Mouse (Mus musculus) C2C12 (cell line): ENCODE measurements around the gene Rab19. TPM values are rescaled to one million over a fixed set of nuclear protein-coding genes. Genes with fewer than 3 reads are reported as not detected.
"Not testable (repeated sequence)": the region's sequence is repeated elsewhere in the genome, so short reads cannot be mapped to it uniquely, and the experiment has no call there.

ENCODE experiments used
- H3K27me3 ChIP-seq: one replicate; pipeline ENCODE4 v1.6.1; 2011; ENCODE audit not compliant: control insufficient read depth, insufficient read depth, insufficient read length
- H3K36me3 ChIP-seq: one replicate; pipeline ENCODE4 v1.6.1; 2011; ENCODE audit not compliant: control insufficient read depth, insufficient read depth
- H3K4me3 ChIP-seq: one replicate; pipeline ENCODE4 v1.5.1; 2011; ENCODE audit warnings: mild to moderate bottlenecking, control low read depth; ENCODE audit not compliant: poor library complexity, insufficient read depth, severe bottlenecking
- H3K79me2 ChIP-seq: one replicate; pipeline ENCODE4 v1.6.1; 2011; ENCODE audit not compliant: control insufficient read depth, insufficient read depth
- H3K79me3 ChIP-seq: one replicate; pipeline ENCODE4 v1.6.1; 2011; ENCODE audit warnings: low read depth, control low read depth
- H3ac ChIP-seq: one replicate; pipeline ENCODE3; 2011; ENCODE audit warnings: low read depth; ENCODE audit not compliant: control insufficient read depth, insufficient read length
- CEBPB ChIP-seq: IDR thresholded peaks from one replicate; pipeline ENCODE4 v1.6.1; 2011; ENCODE audit warnings: low read depth, mild to moderate bottlenecking, control low read depth, moderate library complexity
- CTCF ChIP-seq: IDR thresholded peaks from one replicate; pipeline ENCODE4 v1.5.1; 2011; ENCODE audit not compliant: control insufficient read depth, insufficient read depth, insufficient read length
- FOSL1 ChIP-seq: IDR thresholded peaks from one replicate; pipeline ENCODE4 v1.8.0; 2011; ENCODE audit warnings: mild to moderate bottlenecking, low read length; ENCODE audit not compliant: poor library complexity, insufficient read depth, severe bottlenecking
- MAX ChIP-seq: IDR thresholded peaks from one replicate; pipeline ENCODE4 v1.6.1; 2011; ENCODE audit warnings: mild to moderate bottlenecking, control low read depth
- MYOD1 ChIP-seq: IDR thresholded peaks from one replicate; pipeline ENCODE4 v1.6.1; 2011; ENCODE audit warnings: low read depth; ENCODE audit not compliant: control insufficient read depth, insufficient read length
- MYOG ChIP-seq: IDR thresholded peaks from one replicate; pipeline ENCODE4 v1.6.1; 2011; ENCODE audit not compliant: control insufficient read depth, insufficient read length; ENCODE audit errors: extremely low read depth
- USF1 ChIP-seq: IDR thresholded peaks from one replicate; pipeline ENCODE4 v1.6.1; 2011; ENCODE audit warnings: low read depth, mild to moderate bottlenecking, control low read depth, moderate library complexity
- polyA plus RNA-seq: library from polyadenylated mRNA; unstranded; fragments of >200 nt; fragmentation: generic; extraction: Trizol; gene quantifications from one replicate; pipeline ENCODE4 v1.2.1, GENCODE M21; 2012; ENCODE audit warnings: missing spikeins

Gene Rab19
- polyA plus RNA-seq, 1 experiment = not detected

GRCm38 (mm10) chr6:39377311-39377827 lies 3.6 kb upstream of the Rab19 start, which contains the start of gene Slc37a3:
Gene Slc37a3, minus strand, starts transcription at chr6:39377675.
- peaks cover 21% of the 10 kb centered on the region for H3K79me2 ChIP-seq
- H3K27me3 ChIP-seq = no peaks in the 10 kb centered on the region
- TF ChIP-seq MAX (peak; percentile 25), FOSL1 (no peak), USF1 (peak; percentile 96), MYOG (no peak)
- peaks cover 4% of the 10 kb centered on the region for H3K36me3 ChIP-seq
- no peaks in the 10 kb centered on the region for H3K79me3 ChIP-seq
- peak within 1 kb of the TSS; percentile 96 for H3ac ChIP-seq
- H3K4me3 ChIP-seq = peak within 1 kb of the TSS; percentile 82

DNA sequence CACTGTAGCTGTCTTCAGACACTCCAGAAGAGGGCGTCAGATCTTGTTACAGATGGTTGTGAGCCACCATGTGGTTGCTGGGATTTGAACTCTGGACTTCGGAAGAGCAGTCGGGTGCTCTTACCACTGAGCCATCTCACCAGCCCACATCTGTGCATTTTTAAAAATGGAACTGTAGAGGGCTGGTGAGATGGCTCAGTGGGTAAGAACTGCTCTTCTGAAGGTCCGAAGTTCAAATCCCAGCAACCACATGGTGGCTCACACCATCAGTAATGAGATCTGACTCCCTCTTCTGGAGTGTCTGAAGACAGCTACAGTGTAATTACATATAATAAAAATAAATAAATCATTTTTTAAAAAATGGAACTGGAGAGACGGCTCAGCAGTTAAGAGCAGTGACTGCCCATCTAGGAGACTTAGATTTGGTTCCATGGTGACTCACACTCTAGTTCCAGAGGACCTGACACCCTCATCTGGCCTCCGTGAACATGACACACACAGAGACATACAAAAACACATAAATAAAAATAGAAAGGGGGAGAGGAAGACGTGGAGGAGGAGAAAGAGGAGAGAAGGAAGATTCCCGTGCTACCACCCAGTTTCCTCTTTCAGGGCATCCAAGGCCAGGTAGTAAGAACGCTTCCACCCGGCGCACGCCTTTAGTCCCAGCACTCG lies 2.7 kb upstream of the Rab19 start:
- peaks cover 21% of the 10 kb centered on the region for H3K79me2 ChIP-seq
- H3K4me3 ChIP-seq, H3ac ChIP-seq: not testable (repeated sequence)

DNA sequence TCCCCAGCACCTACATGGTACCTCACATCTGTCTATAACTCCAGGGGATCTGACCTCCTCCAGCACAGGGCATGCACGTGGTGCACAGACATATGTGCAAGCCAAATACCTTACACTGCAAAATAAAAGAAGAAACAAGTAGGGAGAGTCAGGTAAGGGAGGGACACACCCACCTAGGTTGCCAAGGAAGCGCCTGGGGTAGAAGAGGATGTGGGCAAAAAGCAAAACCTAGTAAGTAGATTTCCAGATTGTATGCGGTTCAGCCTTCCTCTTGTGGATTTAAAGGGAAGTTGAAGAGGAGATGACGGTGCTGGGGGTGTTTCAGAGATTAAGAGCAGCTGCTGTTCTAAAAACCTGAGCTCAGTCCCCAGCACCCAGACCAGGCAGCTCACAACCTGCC lies 1.8 kb upstream of the Rab19 start:
- Histone ChIP-seq H3K79me3 (no peaks in the 10 kb centered on the region), H3K4me3 (no peak overlapping the region), H3K36me3 (peaks cover 4% of the 10 kb centered on the region), H3ac (no peak overlapping the region), H3K27me3 (no peaks in the 10 kb centered on the region), H3K79me2 (peaks cover 21% of the 10 kb centered on the region)
- no peak for TF ChIP-seq FOSL1
- no peak for TF ChIP-seq CEBPB
- no peak for TF ChIP-seq CTCF
- TF ChIP-seq USF1 = no peak
- no peak for TF ChIP-seq MYOG
- no peak for TF ChIP-seq MYOD1
- no peak for TF ChIP-seq MAX

More for the DNA sequence above, 2.7 kb upstream of the Rab19 start:
- not testable (repeated sequence) for H3K36me3 ChIP-seq, H3K27me3 ChIP-seq, H3K79me3 ChIP-seq

- Histone ChIP-seq H3K79me3 (no peaks in the 10 kb centered on the region), H3ac (no peak overlapping the region), H3K36me3 (no peaks in the 10 kb centered on the region), H3K4me3 (no peak overlapping the region), H3K27me3 (no peaks in the 10 kb centered on the region), H3K79me2 (peaks cover 21% of the 10 kb centered on the region)
- TF ChIP-seq MYOD1 (no peak), MAX (no peak), CTCF (no peak), CEBPB (no peak), MYOG (no peak), FOSL1 (no peak), USF1 (no peak)
Measured at GRCm38 (mm10) chr6:39379749-39380148, 1.2 kb upstream of the Rab19 start.

GRCm38 (mm10) chr6:39380276-39380675 lies 699 bp upstream of the Rab19 start:
- Histone ChIP-seq H3K79me3 (no peaks in the 10 kb centered on the region), H3K36me3 (no peaks in the 10 kb centered on the region), H3K4me3 (no peak overlapping the region), H3ac (no peak overlapping the region), H3K27me3 (no peaks in the 10 kb centered on the region), H3K79me2 (peaks cover 19% of the 10 kb centered on the region)
- TF ChIP-seq MYOD1 (no peak), USF1 (no peak), MYOG (no peak), FOSL1 (no peak), CEBPB (no peak), MAX (no peak), CTCF (no peak)

GRCm38 (mm10) chr6:39389988-39390387 lies 9.0 kb downstream of the Rab19 start:
- H3ac ChIP-seq = no peak overlapping the region
- H3K79me2 ChIP-seq = no peaks in the 10 kb centered on the region
- no peak overlapping the region for H3K4me3 ChIP-seq
- no peaks in the 10 kb centered on the region for H3K36me3 ChIP-seq
- no peaks in the 10 kb centered on the region for H3K27me3 ChIP-seq
- TF ChIP-seq CTCF (no peak), MYOG (no peak), MAX (no peak), USF1 (no peak), FOSL1 (no peak), MYOD1 (no peak), CEBPB (no peak)
- no peaks in the 10 kb centered on the region for H3K79me3 ChIP-seq
